Mouse (Mus musculus): ENCODE measurements around the gene Snap25.

The Snap25 gene

DNA sequence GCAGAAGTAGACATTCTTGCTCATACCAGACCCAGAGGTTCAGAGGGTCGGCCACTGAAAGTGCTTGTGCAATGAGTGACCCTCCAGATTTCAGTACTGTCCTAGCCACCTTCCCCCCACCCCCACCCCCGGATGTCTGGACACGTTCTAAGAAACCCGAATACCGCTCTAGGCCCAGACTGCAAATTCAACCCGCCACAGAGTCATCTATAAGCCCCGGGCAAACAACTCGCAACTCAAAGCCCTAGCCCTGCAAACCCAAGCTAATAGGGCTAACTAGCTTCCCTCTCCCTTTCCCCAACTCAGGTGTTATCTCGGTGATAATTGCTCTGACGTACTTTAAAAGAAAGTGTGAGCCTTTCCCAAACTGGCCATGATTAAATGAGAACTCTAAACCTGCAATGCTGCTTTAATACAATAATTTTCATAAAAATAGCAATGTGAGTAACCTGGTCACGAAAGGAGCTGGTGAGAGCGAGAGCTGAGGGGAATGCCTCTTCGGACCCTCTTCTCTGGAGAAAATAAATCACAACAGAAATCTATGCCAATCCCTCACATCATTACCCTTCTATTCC, 725 bp upstream of the Snap25 start:
- DNase-seq (ENCODE audit: low spot score) = no peak

DNA sequence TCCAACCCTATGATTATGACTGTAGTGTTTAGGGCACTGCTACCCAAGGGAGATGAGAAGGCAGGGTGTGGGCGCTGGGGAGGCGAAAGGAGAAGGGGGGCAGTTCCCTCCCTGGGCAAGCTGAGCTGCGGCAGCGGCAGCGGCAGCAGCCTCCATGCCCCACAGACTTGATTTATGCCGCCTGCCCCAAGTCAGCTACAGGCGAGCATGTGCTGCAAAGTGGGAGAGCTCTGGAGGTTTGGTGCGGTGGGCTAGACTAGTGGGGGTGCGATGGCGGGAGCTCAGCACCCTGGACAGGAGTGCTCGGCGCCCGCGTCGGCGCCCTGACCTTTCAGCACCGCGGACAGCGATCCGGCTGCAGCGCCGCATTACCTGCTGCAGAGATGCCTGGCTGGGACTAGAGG, 757 bp downstream of the Snap25 start:
- no peak for DNase-seq (ENCODE audit: low spot score)

DNA sequence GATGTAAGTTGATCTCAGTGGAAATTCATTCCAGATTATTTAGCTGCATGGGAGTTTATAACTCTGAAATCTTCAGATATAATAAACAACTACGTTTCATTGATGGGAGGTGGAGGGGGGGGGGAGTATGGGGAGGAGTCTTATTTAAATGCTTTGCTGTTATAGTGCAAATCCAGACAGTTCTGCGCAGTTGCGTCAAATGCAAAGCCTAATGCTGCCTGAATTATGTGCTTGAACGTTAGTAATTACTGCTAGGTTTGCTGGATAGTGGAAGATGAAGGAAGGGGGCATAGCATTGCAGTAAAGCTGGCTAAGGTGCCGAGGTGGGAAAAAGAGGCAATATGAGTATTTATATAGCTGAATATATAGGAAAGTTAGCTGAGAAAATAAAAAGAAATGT, 2.3 kb downstream of the Snap25 start:
- no peak for DNase-seq (ENCODE audit: low spot score)

DNA sequence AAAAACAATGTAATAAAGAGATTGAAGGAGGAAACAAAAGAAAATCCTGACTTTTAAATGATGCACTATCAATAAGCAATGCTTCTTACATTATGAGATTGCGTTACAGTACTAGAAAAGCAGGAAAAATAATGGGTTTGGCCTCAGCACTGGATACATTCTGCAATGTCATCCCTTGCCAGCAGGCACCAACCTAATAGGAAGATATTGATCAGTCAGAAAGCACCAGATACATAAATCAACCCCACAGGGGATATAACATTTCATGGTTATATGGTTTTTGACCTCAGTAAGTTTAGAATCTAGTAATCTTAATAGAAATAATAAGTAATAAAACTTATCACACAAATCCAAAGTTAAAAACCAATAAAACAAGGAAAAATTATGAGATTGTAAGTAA, 3.1 kb downstream of the Snap25 start:
- no peak for DNase-seq (ENCODE audit: low spot score)

DNA sequence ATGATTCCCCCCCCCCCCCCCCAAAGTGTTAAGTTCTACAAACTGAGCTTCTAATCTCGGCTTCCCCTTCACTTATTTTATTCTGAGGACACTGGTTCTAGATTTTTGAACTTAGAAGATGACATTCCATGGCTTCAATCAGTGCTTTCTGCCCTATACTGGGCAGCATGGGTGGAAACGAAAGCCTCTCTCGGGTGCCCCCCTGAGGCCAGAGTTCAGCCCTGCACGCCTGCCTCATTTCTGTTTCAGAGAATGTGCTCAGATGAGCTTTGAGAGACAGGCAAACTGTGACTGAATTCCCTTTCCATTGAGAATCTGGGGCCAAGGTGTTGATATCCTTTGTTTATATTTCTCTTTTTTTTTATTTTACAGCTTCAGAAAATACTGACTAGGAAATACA, 7.0 kb downstream of the Snap25 start:
- no peak for DNase-seq (ENCODE audit: low spot score)

DNA sequence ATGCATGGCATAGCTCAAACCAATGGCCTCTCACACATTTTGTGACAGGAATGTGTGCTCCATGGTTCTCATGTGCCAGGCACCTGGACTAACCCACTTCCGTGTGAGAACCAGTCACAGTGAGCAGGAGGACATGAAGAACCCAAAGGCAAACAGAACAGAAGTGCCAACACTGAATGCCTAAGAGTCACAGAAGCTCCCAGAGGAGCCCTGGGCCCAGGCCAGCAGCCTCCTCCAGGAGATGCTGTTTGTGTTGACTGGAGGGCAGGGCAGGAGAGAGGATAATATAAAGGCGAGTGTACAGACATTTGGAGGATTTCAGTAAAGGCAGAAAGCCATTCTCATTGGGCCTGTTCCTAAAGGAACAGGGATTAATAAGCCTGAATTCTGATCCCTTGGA, 25.0 kb downstream of the Snap25 start:
- no peak for DNase-seq (ENCODE audit: low spot score)

DNA sequence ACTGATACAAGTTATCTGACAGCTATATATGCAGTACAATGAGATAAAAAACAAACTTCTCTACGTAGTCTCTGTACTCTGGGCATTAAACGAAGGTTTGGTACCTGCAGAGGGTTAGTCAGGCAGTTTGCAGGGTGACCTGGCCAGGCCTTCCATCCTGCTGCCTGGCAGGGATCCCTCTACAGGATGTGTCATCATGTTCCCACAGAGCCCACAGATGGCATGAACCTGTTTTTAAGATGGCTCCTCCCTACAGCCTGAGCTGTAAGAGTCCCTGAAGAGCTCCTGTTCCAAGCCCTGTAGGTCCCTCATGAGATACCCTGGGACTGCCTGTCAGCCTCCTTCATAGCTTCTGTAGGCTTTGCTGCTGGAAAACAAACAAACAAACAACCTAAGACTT, 29.0 kb downstream of the Snap25 start:
- no peak for DNase-seq (ENCODE audit: low spot score)

GRCm38 (mm10) chr2:136744683-136745326, 31.6 kb downstream of the Snap25 start:
- DNase-seq (ENCODE audit: low spot score) = no peak

- no peak for DNase-seq (ENCODE audit: low spot score)
Measured at GRCm38 (mm10) chr2:136745327-136745994, 32.2 kb downstream of the Snap25 start.

DNA sequence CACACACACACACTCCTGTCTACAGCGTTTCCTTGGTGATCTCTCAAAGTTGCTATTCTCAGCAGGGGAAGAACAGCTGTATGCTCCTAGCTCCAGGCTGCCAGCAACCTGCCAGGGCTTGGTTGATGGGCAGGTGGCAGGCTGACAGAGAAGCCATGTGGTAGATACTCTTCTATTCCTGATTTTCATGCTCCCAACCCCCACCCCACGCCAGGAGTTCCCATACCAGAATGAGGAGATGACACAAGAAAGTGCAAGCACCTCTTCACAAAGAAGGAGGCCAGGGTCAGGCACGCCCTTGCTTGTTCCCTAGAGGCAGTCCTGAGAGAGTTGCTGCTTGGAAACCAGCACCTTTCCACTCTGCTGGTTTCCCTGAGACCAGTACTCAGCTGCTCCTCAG, 40.4 kb downstream of the Snap25 start:
- no peak for DNase-seq (ENCODE audit: low spot score)

- no peak for DNase-seq (ENCODE audit: low spot score)
Measured at GRCm38 (mm10) chr2:136758809-136759551, 45.7 kb downstream of the Snap25 start.

- no peak for DNase-seq (ENCODE audit: low spot score)
Measured at GRCm38 (mm10) chr2:136778156-136778555, 64.9 kb downstream of the Snap25 start.

DNA sequence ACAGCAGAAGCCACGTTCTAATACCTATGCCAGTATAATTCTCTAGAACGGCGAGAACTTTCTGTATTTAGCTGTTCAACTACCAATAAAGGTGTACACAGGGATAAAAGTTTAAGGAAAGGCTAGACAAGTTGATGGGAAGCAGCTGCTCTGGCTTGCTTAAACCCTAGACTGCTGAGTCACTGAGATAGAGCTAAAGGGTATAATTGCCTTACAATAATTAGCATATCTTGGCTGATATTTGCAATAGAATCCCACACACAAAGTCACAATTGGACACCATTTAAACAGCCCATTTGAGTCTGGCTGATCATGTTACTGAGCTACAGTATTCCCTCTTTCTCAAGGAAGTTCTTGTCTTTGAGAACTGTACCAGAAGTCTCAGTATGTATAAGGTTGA, 65.4 kb downstream of the Snap25 start:
- DNase-seq (ENCODE audit: low spot score) = no peak

- peak; percentile 46 for DNase-seq (ENCODE audit: low spot score)
Measured at GRCm38 (mm10) chr2:136780268-136780667, 67.0 kb downstream of the Snap25 start.

DNA sequence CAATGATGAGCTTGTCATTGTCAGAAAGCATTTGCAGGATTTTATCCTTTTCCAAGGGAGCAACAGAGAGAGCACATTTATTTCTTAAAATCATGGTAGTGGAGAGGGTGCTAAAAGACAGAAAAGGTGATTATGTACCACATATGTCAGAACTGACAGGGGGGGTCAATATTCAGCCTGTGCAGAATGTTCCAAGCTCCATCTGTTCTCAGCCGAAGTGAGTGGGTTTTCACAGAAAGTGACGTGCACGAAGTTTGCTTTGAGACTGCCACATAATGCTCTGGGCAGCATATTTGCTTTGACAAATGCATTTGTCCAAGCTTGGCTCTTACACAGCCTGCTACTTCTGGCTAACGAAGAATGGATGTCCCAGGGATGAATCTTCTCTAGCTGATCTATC, 71.1 kb downstream of the Snap25 start:
- no peak for DNase-seq (ENCODE audit: low spot score)

GRCm38 (mm10) chr2:136788379-136788778, 75.1 kb downstream of the Snap25 start:
- DNase-seq (ENCODE audit: low spot score) = no peak

DNA sequence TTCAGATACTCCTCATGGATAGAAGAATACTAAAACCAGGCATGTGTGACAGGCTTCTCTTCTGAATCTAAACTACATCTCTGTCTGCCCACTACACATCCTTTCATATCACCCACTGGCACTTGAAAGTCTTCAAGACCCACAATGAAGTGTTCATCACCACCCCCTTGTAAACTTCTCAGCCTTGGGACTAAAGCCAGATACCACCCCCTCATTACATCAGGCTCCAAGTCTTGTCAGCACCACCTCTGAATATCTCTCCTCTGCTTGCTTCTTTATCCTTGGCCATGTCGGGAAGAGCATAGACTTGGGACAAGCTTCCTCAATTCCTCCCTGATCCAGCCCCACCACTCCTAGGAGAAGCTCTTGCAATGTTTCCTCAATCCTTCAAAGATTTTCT, 83.3 kb downstream of the Snap25 start:
- DNase-seq (ENCODE audit: low spot score) = no peak

GRCm38 (mm10) chr2:136798887-136799430, 85.7 kb downstream of the Snap25 start:
- DNase-seq (ENCODE audit: low spot score) = no peak

GRCm38 (mm10) chr2:136801102-136801501, 87.8 kb downstream of the Snap25 start:
- DNase-seq (ENCODE audit: low spot score) = no peak

DNA sequence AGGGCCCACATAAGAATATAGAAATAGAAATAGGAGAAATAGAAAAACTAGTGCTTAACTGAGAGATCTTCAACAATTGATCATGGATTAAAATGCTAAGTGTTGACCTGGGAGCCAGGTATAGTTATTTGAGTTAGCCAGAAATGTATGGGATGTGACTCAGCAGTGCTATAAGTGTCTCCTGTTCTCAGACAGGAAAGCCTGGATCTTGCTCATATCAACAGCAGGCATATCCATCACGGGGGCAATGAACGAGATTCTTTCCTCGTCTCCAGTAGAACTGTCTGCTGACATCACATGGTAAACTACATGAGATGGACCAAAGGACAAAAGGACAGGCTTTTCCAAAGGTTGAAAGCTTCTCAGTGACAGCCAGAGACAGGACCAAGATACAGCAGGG, 88.8 kb downstream of the Snap25 start:
- DNase-seq (ENCODE audit: low spot score) = no peak

GRCm38 (mm10) chr2:136803142-136803541, 89.9 kb downstream of the Snap25 start:
- DNase-seq (ENCODE audit: low spot score) = no peak

DNA sequence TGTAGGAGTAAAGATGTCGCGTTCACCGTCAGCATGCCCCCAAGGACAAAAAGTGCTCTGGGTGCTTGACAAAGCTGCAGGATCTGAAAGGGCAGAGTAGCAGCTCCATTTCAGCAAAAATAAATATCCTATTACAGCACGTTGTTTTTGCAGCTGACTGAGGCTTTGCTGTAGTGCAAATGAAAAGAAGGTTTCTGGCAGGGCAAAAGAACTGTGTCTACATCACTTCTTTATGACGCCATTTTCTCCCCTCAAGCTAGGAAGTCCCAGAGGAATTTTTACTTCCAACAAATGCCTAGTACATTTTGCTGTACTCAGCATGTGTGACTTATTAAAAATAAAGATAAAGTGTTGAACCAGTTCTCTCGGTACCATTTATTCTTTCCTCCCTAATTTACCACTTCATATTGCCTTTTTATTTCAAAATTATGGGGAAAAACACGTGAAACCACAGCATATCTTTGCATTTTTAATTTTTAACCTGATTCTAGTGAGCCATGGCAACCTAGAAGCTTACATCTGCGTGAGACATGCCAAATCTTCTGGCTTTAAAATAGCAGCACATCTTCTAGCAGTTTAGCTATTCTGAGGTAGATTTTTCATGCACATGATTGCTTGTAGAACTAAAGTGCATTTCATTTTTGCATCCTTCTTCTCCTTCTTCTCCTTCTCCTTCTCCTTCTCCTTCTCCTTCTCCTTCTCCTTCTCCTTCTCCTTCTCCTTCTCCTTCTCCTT, 94.9 kb downstream of the Snap25 start:
- no peak for DNase-seq (ENCODE audit: low spot score)

Measured in layer of hippocampus, adult 9-10 months (tissue).